Mouse (Mus musculus) frontal cortex, adult 2 months (tissue): Measurements from ENCODE around the gene Gm42715. TPM values are rescaled to one million over a fixed set of nuclear protein-coding genes. Genes with fewer than 3 reads are reported as not detected.

Experiments
- DNase-seq, 2 experiments: peaks; one replicate each; pipeline ENCODE4 v3.0.0; 2022; ENCODE audit warnings: low spot score in 1 of 2; ENCODE audit errors: extremely low spot score in 1 of 2
- polyA plus RNA-seq: library from polyadenylated mRNA; depleted of rRNA; stranded (reverse); fragments of >200 nt; gene quantifications from 2 replicates; pipeline ENCODE4 v1.2.3, GENCODE M21; 2012; rRNA removed

Gene Gm42715
- polyA plus RNA-seq, 1 experiment: 16.6 TPM

DNA sequence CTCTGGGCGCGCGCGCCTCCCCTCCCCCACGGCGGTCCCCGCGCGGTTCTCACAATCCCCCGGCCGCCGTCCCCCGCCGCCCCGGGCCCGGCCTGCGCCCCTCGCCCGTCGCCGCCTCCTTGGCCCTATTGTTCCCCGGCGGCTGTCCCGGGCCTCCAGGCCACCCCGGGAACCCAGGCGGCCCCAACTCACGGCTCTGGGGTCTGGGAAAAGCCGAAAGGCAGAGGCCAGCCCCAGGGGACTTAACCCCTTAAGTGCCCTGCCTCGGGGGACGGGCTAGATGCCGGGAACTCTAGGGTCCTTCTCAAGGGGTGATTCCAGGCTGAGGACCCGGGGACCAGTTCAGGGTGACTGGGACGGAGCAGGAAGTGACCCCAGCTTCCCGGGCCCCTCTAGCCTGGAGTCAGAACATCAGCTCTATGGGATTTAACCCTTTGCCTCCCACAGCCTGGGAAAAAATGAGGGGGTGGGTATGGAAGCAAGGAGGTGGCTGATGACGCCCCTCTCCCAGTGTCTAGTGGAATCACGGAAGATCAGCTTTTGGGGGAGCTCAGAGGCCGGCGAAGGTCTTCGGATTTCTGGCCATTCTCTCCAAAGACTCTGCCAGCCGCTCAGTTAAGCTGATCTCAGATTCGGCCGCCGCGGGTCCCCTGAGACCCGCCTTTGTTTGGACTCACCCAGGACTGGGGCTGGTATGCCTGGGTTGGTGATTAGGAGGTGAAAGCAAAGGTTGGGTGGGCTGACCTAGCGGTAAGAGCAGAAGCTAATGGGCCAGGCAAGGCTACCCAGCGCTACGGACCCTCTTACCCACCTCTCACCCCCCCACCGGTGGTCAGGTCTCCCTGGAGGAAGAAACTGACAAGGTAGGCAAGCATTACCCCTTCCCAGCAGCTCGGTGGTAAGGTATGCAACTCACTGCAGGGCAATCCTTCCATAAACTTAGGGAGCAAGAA is 95.8 kb downstream of the Gm42715 start, which contains the start of gene Zfp629:
Zfp629 (minus strand) TSS at position 907 of the 953 bp plus-strand sequence.
- DNase-seq: peak; percentile 68 to 85

DNA sequence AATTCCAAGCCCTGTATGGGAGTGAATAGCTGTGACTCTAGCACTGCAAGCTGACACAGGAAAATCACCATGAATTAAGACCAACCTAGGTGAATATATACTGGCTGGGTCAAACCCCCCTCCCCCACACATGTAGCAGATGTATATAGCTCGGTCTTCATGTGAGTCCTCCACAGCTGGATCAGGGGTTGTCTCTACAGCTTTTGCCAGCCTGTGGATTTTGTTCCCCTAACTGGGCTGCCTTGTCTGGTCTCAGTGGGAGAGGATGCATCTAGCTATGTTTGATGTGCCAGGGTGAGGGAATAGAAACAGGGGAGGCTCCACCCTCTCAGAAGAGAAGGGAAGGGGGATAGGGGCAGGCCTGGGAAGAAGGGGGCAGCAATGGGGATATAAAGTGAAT is 97.0 kb downstream of the Gm42715 start:
- no peak for DNase-seq

Other genes starting within 250 kb of the Gm42715 start
- 22.2 and 27.6 TPM in 2 replicates for gene Sephs2, start 245.5 kb upstream of the Gm42715 start, polyA plus RNA-seq
- 0.66 and 0.88 TPM in 2 replicates for gene Itgal, start 223.3 kb upstream of the Gm42715 start, polyA plus RNA-seq
- 14.8 and 16.2 TPM in 2 replicates for gene Zfp768, start 174.0 kb upstream of the Gm42715 start, polyA plus RNA-seq
- gene Zfp747, start 143.5 kb upstream of the Gm42715 start, polyA plus RNA-seq: 4.6 and 5.1 TPM in 2 replicates
- gene 9130019O22Rik, start 132.4 kb upstream of the Gm42715 start, polyA plus RNA-seq: 2.2 and 2.9 TPM in 2 replicates
- gene E430018J23Rik, start 126.0 kb upstream of the Gm42715 start, polyA plus RNA-seq: 5.1 and 5.9 TPM in 2 replicates
- 3.2 and 3.5 TPM in 2 replicates for gene Zfp764, start 112.8 kb upstream of the Gm42715 start, polyA plus RNA-seq
- gene Zfp688, start 97.5 kb upstream of the Gm42715 start, polyA plus RNA-seq: 17.9 and 18.6 TPM in 2 replicates
- 5.2 and 8.1 TPM in 2 replicates for gene Zfp689, start 70.4 kb upstream of the Gm42715 start, polyA plus RNA-seq
- gene Prr14, start 60.0 kb upstream of the Gm42715 start, polyA plus RNA-seq: 42.8 and 46.1 TPM in 2 replicates
- gene Fbrs, start 40.4 kb upstream of the Gm42715 start, polyA plus RNA-seq: 31.6 and 33.4 TPM in 2 replicates
- gene Srcap, start 7.6 kb upstream of the Gm42715 start, polyA plus RNA-seq: 29.6 and 31.3 TPM in 2 replicates
- not detected in 2 replicates for gene Tmem265, start 41.8 kb downstream of the Gm42715 start, polyA plus RNA-seq
- gene Phkg2, start 53.8 kb downstream of the Gm42715 start, polyA plus RNA-seq: 145 and 146 TPM in 2 replicates
- 21.0 and 21.5 TPM in 2 replicates for gene Ccdc189, start 69.0 kb downstream of the Gm42715 start, polyA plus RNA-seq
- gene Rnf40, start 69.2 kb downstream of the Gm42715 start, polyA plus RNA-seq: 49.4 and 54.0 TPM in 2 replicates
- 21.7 and 22.7 TPM in 2 replicates for gene Zfp629, start 96.2 kb downstream of the Gm42715 start, polyA plus RNA-seq
- 23.3 and 25.7 TPM in 2 replicates for gene Bcl7c, start 189.3 kb downstream of the Gm42715 start, polyA plus RNA-seq
- 6.0 and 6.4 TPM in 2 replicates for gene Ctf1, start 193.2 kb downstream of the Gm42715 start, polyA plus RNA-seq
- not detected in 2 replicates for gene Ctf2, start 212.6 kb downstream of the Gm42715 start, polyA plus RNA-seq
- 58.3 and 62.6 TPM in 2 replicates for gene Fbxl19, start 225.0 kb downstream of the Gm42715 start, polyA plus RNA-seq